Mouse (Mus musculus): ENCODE data around the gene Cdhr3. TPM values are rescaled to one million over a fixed set of nuclear protein-coding genes. Genes with fewer than 3 reads are reported as not detected.

Cdhr3 gene
- polyA plus RNA-seq, 1 experiment from 2014 or later, result not detected

DNA sequence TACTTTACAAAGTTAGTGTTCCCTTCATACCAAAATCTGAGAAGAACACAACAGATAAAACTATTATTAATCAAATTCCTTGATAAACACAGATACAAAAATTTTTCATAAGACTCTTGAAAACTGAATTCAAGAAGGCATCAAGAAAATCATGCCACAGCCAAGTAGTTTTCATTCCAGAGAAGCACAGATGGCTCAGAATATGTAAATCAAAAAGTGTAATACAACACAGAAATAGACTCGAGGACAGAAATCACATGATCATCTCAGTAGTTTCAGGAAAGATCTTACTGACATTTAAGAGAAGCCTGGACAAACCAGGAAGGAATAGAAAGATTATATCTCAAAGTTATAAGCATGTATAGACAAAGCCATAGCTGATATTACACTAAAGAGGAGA lies 106.4 kb downstream of the Cdhr3 start:
- POLR2A ChIA-PET, result no interaction called here
- H3K27me3 ChIP-seq, result no peaks in the 10 kb centered on the region
- CTCF ChIA-PET, result no interaction called here
- in situ Hi-C loops (cut with MboI; ENCODE audit: low pct_unique_long_range_greater_than_20kb), result no loop called here
- DNase-seq (ENCODE audit: low read depth, low spot score), result no peak
- TF ChIP-seq CTCF (IDR thresholded peaks at IDR 0.05), result no peak
- ATAC-seq, result no peak

Other genes with a start within 250 kb of the Cdhr3 start
- 92.5 TPM for gene Sypl, start 139.0 kb downstream of the Cdhr3 start, polyA plus RNA-seq (2021)
- 42.0 TPM for gene Atxn7l1, start 54.8 kb upstream of the Cdhr3 start, polyA plus RNA-seq (2021)

Data from Patski (cell line).